Mouse (Mus musculus): ENCODE data around the gene Ncaph2. TPM values are rescaled to one million over a fixed set of nuclear protein-coding genes. Genes with fewer than 3 reads are reported as not detected.

Ncaph2 gene
- polyA plus RNA-seq, 1 experiment from 2014 or later: 132 TPM

DNA sequence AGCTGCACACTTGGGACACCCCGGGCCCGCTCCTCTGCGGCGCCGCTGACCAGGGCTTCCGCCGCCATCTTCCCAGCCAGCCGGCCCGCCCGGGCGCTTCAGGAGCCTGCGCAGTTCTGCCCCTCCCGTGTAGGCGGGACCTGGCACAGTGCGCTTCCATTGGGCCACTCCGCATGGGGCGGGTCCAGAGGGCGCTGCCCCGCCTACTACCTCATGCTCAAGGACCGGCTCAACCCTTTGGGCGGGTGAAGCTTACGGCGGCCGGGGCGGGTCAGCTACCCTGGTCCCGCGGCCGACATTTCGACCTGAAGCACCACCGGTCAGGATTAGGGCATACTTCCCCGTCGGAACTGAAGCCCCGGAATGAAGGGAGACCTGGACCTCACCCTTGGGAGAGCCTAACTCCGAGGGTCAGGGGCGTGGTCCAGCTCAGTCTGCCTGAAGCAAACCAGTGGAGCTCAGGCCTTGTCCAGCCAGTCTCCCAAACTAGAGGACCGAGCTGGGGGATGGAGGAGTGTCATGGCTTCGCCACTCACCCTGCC, 40.3 kb upstream of the Ncaph2 start, which contains the start of gene Sbf1:
Gene Sbf1, minus strand, starts transcription at position 122 of the 542 bp plus-strand sequence.
- peak within 1 kb of the TSS; percentile 48; the same call in 1 of the 2 replicates for H3K27ac ChIP-seq (ENCODE audit: low read depth, low read length)
- H3K36me3 ChIP-seq (ENCODE audit: control insufficient read depth, insufficient read depth, low read length): no peaks in the 10 kb centered on the region
- H3K9ac ChIP-seq (ENCODE audit: low read length): peak within 1 kb of the TSS; percentile 84
- no peaks in the 10 kb centered on the region for H3K9me3 ChIP-seq (replicated peaks; ENCODE audit: control insufficient read depth, low read length)
- 1% methylated on average over 37 of the region's 37 CpGs for WGBS
- DNase-seq (ENCODE audit: low spot score) (peak; percentile 98), ATAC-seq (peak; percentile 99)
- H3K4me2 ChIP-seq (ENCODE audit: low read length): peak within 1 kb of the TSS; percentile 72
- H3K27me3 ChIP-seq (replicated peaks; ENCODE audit: control insufficient read depth, insufficient read depth, low read length): no peaks in the 10 kb centered on the region
- H3K4me3 ChIP-seq (ENCODE audit: low read depth, low read length): peak within 1 kb of the TSS; percentile 95
- H3K4me1 ChIP-seq (ENCODE audit: control insufficient read depth, insufficient read depth, low read length): peaks cover 20% of the 10 kb centered on the region

- 65% methylated on average over 11 of the region's 11 CpGs for WGBS
- Histone ChIP-seq H3K27ac (ENCODE audit: low read depth, low read length) (no peak overlapping the region), H3K27me3 (replicated peaks; ENCODE audit: control insufficient read depth, insufficient read depth, low read length) (no peaks in the 10 kb centered on the region), H3K4me2 (ENCODE audit: low read length) (no peak overlapping the region), H3K9ac (ENCODE audit: low read length) (no peak overlapping the region), H3K9me3 (replicated peaks; ENCODE audit: control insufficient read depth, low read length) (no peaks in the 10 kb centered on the region), H3K4me3 (ENCODE audit: low read depth, low read length) (no peak overlapping the region), H3K4me1 (ENCODE audit: control insufficient read depth, insufficient read depth, low read length) (peaks cover 20% of the 10 kb centered on the region), H3K36me3 (ENCODE audit: control insufficient read depth, insufficient read depth, low read length) (no peaks in the 10 kb centered on the region)
- DNase-seq (ENCODE audit: low spot score) (no peak), ATAC-seq (no peak)
Observed at GRCm38 (mm10) chr15:89316146-89316545, 39.4 kb upstream of the Ncaph2 start.

DNA sequence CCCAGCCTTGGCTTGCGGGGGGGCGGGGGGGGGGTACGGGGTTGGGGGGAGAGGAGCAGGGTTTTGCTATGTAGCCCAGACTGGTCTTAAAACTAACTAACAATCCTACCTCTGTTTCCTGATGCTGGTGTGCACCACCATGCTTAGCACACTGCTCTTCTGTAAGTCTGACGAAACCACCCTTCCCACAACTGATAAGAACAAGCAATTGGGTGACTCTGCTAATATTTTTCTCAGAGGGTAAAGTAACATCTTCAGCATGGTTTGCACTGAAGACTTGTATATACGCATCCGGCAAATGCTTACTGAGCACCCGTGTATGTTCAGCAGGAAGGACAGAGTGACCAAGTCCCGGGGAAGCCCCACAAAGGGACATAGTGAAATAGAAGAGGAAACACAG, 34.3 kb upstream of the Ncaph2 start:
- Histone ChIP-seq H3K9ac (ENCODE audit: low read length) (no peak overlapping the region), H3K27me3 (replicated peaks; ENCODE audit: control insufficient read depth, insufficient read depth, low read length) (0 out of 2 replicates have a peak, but pooled peaks cover 7% of the 10 kb centered on the region), H3K36me3 (ENCODE audit: control insufficient read depth, insufficient read depth, low read length) (no peaks in the 10 kb centered on the region), H3K4me1 (ENCODE audit: control insufficient read depth, insufficient read depth, low read length) (no peaks in the 10 kb centered on the region), H3K4me3 (ENCODE audit: low read depth, low read length) (no peak overlapping the region), H3K4me2 (ENCODE audit: low read length) (no peak overlapping the region), H3K9me3 (replicated peaks; ENCODE audit: control insufficient read depth, low read length) (no peaks in the 10 kb centered on the region), H3K27ac (ENCODE audit: low read depth, low read length) (no peak overlapping the region)
- ATAC-seq: no peak
- 78% methylated on average over 8 of the region's 8 CpGs for WGBS
- DNase-seq (ENCODE audit: low spot score): no peak

DNA sequence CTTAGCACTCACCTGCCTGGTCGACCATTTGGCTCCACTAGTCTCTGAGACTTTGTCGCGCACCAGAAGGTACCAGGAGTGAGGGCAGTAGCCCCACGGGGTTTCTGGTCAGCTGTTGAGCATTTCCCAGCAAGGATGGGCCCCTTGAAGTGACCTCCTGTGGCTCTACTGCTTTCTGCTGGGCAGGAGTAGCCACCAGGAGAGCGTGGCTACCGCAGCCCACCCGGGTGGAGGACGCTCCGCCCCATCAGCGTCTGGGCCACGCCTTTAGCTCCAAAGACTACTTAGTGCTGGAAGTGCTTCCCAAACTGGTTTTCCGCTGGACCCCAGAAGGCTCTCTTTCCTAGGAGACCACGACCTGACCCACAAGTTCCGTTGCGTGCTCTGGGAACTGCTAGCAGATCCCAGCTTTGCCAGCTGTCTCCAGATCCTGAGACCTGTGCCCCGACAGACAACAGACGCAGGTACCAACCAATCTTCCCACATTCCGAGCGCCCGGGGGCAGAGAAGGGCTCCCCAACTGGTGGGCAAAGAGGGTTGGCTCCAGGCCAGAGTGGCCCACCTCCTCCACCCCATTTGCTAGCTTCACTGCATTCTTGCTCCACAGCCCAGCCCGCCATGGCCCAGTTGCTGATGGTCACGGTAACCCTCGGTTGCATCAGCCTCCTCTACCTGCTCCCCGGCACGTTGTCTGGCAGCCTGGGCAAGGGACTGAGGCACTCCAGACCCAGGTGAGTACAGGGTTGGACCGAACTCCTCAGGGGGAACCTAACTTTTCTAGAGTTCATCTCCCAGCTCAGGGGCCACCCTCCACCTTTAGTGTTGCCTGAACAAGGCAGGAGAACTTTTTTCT, 32.6 kb upstream of the Ncaph2 start, which contains the start of gene Adm2:
Gene Adm2, plus strand, starts transcription at position 51 of the 853 bp plus-strand sequence.
- Histone ChIP-seq H3K36me3 (ENCODE audit: control insufficient read depth, insufficient read depth, low read length) (no peaks in the 10 kb centered on the region), H3K4me3 (ENCODE audit: low read depth, low read length) (no peak within 1 kb of the TSS), H3K9ac (ENCODE audit: low read length) (peak within 1 kb of the TSS; percentile 32; the same call in 1 of the 2 replicates), H3K4me1 (ENCODE audit: control insufficient read depth, insufficient read depth, low read length) (no peaks in the 10 kb centered on the region), H3K4me2 (ENCODE audit: low read length) (peak within 1 kb of the TSS; percentile 21; the same call in 1 of the 2 replicates), H3K27ac (ENCODE audit: low read depth, low read length) (no peak within 1 kb of the TSS), H3K9me3 (replicated peaks; ENCODE audit: control insufficient read depth, low read length) (no peaks in the 10 kb centered on the region), H3K27me3 (replicated peaks; ENCODE audit: control insufficient read depth, insufficient read depth, low read length) (0 out of 2 replicates have a peak, but pooled peaks cover 7% of the 10 kb centered on the region)
- ATAC-seq (no peak), DNase-seq (ENCODE audit: low spot score) (no peak)
- WGBS: 6% methylated on average over 26 of the region's 26 CpGs

DNA sequence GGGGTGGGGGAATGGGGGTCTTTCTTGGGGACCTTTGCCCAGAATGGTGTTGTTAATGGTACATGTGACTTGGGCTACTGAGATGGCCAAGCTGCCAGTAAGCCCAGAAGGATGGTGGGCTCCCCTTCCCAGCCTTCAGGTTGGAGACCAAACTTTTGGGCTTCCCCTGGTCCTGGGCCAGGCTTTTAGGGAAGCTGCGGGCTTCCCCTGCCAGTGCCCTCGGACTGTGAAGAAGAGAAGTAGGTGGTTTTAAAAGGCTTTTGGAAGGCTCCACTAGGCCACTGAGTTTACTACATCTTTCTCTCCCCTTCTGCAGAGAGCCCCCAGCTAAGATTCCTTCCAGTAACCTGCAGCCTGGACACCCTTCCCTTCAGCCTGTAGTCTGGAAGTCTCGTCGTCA, 31.9 kb upstream of the Ncaph2 start:
- no peak overlapping the region for H3K9ac ChIP-seq (ENCODE audit: low read length)
- no peaks in the 10 kb centered on the region for H3K4me1 ChIP-seq (ENCODE audit: control insufficient read depth, insufficient read depth, low read length)
- H3K4me3 ChIP-seq (ENCODE audit: low read depth, low read length): no peak overlapping the region
- H3K27me3 ChIP-seq (replicated peaks; ENCODE audit: control insufficient read depth, insufficient read depth, low read length): 0 out of 2 replicates have a peak, but pooled peaks cover 7% of the 10 kb centered on the region
- 91% methylated on average over 4 of the region's 4 CpGs for WGBS
- DNase-seq (ENCODE audit: low spot score) (no peak), ATAC-seq (no peak)
- H3K9me3 ChIP-seq (replicated peaks; ENCODE audit: control insufficient read depth, low read length): no peaks in the 10 kb centered on the region
- H3K36me3 ChIP-seq (ENCODE audit: control insufficient read depth, insufficient read depth, low read length): no peaks in the 10 kb centered on the region
- H3K27ac ChIP-seq (ENCODE audit: low read depth, low read length): no peak overlapping the region
- no peak overlapping the region for H3K4me2 ChIP-seq (ENCODE audit: low read length)

GRCm38 (mm10) chr15:89326441-89326840, 29.1 kb upstream of the Ncaph2 start:
- no peaks in the 10 kb centered on the region for H3K36me3 ChIP-seq (ENCODE audit: control insufficient read depth, insufficient read depth, low read length)
- H3K27me3 ChIP-seq (replicated peaks; ENCODE audit: control insufficient read depth, insufficient read depth, low read length): 0 out of 2 replicates have a peak, but pooled peaks cover 7% of the 10 kb centered on the region
- no peak overlapping the region for H3K4me3 ChIP-seq (ENCODE audit: low read depth, low read length)
- no peak for DNase-seq (ENCODE audit: low spot score)
- no peak for ATAC-seq
- WGBS: 65% methylated on average over 5 of the region's 5 CpGs
- no peak overlapping the region for H3K9ac ChIP-seq (ENCODE audit: low read length)
- H3K27ac ChIP-seq (ENCODE audit: low read depth, low read length): no peak overlapping the region
- H3K4me1 ChIP-seq (ENCODE audit: control insufficient read depth, insufficient read depth, low read length): no peaks in the 10 kb centered on the region
- H3K4me2 ChIP-seq (ENCODE audit: low read length): no peak overlapping the region
- H3K9me3 ChIP-seq (replicated peaks; ENCODE audit: control insufficient read depth, low read length): no peaks in the 10 kb centered on the region

DNA sequence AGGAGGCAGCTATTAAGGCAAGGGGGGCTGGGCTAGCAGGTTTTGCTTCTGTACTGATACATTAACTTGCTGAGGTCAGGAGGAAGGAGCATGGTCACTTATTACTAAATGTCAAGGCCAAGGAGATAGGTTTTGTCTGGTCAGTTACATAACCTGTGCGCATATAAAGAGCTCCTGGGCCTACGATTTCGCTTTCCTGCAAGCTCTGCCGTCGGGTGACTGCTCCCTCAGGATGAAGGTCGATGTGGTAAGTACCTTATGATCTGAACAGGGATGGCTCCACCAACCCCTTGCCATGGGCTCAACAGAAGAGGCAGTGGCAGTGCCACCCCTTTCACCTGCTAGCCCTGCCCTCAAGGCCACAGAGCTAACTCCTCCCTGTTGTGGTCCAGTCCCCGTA, 21.2 kb upstream of the Ncaph2 start, which contains the start of gene Miox:
Gene Miox, plus strand, starts transcription at position 128 of the 400 bp plus-strand sequence.
- WGBS: 85% methylated on average over 7 of the region's 7 CpGs
- no peak within 1 kb of the TSS for H3K4me3 ChIP-seq (ENCODE audit: low read depth, low read length)
- no peaks in the 10 kb centered on the region for H3K36me3 ChIP-seq (ENCODE audit: control insufficient read depth, insufficient read depth, low read length)
- H3K27me3 ChIP-seq (replicated peaks; ENCODE audit: control insufficient read depth, insufficient read depth, low read length): no peaks in the 10 kb centered on the region
- no peaks in the 10 kb centered on the region for H3K4me1 ChIP-seq (ENCODE audit: control insufficient read depth, insufficient read depth, low read length)
- no peak within 1 kb of the TSS for H3K27ac ChIP-seq (ENCODE audit: low read depth, low read length)
- H3K4me2 ChIP-seq (ENCODE audit: low read length): no peak within 1 kb of the TSS
- no peaks in the 10 kb centered on the region for H3K9me3 ChIP-seq (replicated peaks; ENCODE audit: control insufficient read depth, low read length)
- H3K9ac ChIP-seq (ENCODE audit: low read length): no peak within 1 kb of the TSS
- DNase-seq (ENCODE audit: low spot score) (no peak), ATAC-seq (no peak)

GRCm38 (mm10) chr15:89334774-89335537, 20.6 kb upstream of the Ncaph2 start:
- DNase-seq (ENCODE audit: low spot score) (no peak), ATAC-seq (no peak)
- Histone ChIP-seq H3K4me1 (ENCODE audit: control insufficient read depth, insufficient read depth, low read length) (no peaks in the 10 kb centered on the region), H3K27me3 (replicated peaks; ENCODE audit: control insufficient read depth, insufficient read depth, low read length) (no peaks in the 10 kb centered on the region), H3K4me3 (ENCODE audit: low read depth, low read length) (no peak overlapping the region), H3K27ac (ENCODE audit: low read depth, low read length) (no peak overlapping the region), H3K9ac (ENCODE audit: low read length) (no peak overlapping the region), H3K36me3 (ENCODE audit: control insufficient read depth, insufficient read depth, low read length) (no peaks in the 10 kb centered on the region), H3K9me3 (replicated peaks; ENCODE audit: control insufficient read depth, low read length) (no peaks in the 10 kb centered on the region), H3K4me2 (ENCODE audit: low read length) (no peak overlapping the region)
- WGBS: 86% methylated on average over 17 of the region's 17 CpGs
